Mouse (Mus musculus) fat pad, adult 2 months (tissue): ENCODE measurements at regions not wholly inside any gene's neighbourhood (a gene's known extent, or its start where the extent isn't known, plus 50 kb on each side); places are given as distances from the start of the nearest gene placed in this dataset.
"Not testable (repeated sequence)": the region's sequence is repeated elsewhere in the genome, so short reads cannot be mapped to it uniquely, and the experiment has no call there.

Source experiments
- DNase-seq: peaks from one replicate; pipeline ENCODE4 v3.0.0-alpha.2; 2011; ENCODE audit warnings: low read depth, low spot score; ENCODE audit errors: extremely low read depth

- DNase-seq, result no peak
These were observed 67.7 kb downstream of the Alg10b start for GRCm38 (mm10) chr15:90291848-90292247.

DNA sequence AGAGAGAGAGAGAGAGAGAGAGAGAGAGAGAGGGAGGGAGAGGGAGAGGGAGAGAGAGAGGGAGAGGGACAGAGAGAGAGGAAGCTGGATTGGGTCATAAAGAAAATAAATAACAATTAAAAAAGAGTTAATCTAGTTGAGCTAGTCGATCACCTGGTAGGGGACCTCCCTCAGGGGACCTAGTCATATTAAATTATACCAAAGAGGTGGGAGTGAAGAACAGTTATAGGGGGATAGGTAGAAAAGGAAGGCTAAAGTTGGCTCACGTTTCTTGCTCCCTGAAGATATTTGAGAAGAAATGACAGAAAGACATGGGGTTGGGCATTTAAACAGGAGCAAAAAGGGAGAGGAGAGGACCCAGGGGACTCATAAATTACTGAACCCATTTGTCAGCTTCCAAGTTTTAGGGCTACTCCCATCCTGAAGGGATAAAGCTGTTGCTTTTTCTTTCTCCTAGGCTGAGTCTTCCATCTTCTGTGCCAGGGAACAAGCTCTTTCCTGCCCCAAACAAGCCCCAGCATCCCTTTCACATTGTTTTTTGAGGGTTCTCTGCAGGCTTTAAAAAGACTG is 70.3 kb downstream of the Alg10b start:
- DNase-seq, result no peak

DNA sequence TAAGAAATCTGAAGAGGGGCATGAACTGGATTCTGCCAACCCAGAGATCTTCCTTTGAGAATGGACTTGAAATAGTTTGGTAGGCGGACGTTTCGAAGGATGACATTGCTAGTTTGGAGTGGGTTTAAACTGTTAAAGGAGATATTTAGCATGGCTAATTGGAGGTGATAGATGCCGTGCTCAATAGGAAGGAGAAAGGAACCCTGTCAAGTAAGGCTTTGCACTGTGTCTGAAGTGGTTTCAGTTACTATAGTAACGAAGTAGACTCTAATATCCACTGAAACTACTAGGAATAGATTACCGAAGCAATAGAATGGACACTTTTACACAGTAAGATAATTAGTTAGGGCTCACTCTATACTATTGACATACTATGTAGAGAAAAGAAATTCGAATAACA is 74.5 kb downstream of the Alg10b start:
- DNase-seq, result no peak

GRCm38 (mm10) chr15:90303393-90303792 is 79.3 kb downstream of the Alg10b start:
- no peak for DNase-seq

DNA sequence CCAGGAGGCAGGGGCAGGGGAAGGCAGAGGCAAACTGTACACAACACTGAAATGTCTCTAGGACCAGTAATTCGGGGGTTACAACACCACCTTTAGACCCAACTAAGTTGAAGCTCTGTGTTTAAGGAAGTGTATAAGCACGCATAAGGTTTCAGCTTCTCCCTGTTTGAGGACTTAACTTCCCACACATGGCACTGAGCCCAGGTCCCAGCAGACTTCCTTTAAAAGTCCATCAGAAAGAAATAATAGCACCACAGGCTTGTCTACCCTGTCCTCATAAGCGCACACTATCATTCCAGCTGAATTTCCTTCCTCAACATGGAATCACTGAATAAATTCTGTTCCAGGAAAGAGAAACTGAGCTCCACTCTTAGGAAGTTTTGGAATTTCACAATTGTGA is 80.9 kb downstream of the Alg10b start:
- no peak for DNase-seq

DNA sequence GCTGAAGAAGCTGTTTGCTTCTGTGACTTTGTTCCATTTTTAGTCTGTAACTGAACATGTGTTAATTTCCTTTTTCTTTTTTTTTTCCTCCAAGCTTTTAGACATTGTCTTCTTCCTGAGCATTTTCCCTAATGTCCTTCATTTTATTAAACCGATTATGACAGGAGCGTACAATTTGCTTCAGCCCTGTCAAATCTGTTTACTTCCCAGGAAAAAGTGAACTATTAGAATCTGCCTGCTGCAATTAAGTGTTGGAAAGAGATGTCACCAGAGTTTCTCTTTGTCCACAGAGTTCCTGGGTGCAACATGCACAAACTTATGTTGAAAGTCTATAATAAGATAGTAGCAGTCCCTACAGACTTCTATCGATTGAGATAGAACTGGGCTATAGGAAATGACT is 82.8 kb downstream of the Alg10b start:
- no peak for DNase-seq

DNA sequence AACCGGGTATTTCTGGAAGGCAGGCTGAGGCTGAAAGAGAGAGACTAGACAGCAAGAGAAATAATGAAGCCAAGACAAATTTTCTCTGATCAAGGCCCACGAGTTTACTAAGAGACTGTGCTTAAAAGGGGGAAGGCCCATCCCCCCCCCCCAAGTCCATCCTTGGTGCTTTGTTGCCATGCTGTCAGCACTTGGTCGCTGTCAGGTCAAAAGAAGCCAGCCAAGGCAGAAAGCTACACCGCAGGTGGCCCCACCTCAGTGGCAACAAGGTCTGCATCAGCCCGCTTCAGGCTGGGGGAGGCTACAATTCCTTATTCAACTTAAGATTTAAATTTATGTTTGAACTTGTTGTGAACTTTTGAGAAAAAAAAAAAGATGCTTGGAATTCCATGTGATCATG is 84.3 kb downstream of the Alg10b start:
- DNase-seq, result not testable (repeated sequence)

- no peak for DNase-seq
These were observed 84.8 kb downstream of the Alg10b start for GRCm38 (mm10) chr15:90308869-90309268.

- DNase-seq, result no peak
These were observed 85.6 kb downstream of the Alg10b start for GRCm38 (mm10) chr15:90309664-90310063.

DNA sequence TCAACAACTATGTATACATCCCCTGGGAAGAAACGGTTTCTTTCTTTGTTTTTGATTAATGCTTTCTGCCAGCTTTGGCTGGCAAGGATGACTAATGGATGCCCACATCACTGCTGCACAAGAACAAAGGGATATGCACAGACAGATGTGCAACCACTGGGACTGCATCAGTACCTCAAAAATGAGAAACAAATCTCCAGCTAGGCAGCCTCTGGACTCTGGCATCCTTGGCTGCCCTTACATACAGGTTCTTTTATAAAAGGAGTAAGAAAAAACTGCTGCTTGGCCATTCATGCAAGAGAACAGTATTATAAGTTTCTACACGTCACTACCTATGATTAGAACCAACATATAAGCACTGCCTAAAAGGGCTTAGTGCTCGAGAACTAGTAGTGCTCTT is 97.7 kb downstream of the Alg10b start:
- DNase-seq, result no peak

DNA sequence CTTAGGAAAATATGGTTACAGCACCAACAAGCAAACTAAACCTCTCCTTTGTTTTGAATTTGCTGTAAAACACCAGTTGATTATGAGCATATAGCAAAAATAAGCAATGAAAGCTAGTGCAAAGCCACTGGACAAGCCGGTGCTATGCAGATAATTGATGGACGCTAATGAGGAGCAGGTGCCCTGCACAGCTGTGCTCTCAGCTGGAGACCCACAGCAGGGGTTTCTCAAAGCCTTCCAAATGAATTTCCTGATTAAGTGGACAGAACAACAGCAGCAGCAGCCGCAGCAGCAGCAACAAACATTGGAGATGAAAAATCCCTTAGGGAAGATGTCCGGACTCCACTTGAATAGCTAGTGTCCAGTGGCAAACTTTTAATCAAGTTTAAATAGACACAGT is 109.2 kb downstream of the Alg10b start:
- no peak for DNase-seq

- DNase-seq, result no peak
These were observed 109.7 kb downstream of the Alg10b start for GRCm38 (mm10) chr15:90333766-90334165.

- no peak for DNase-seq
These were observed 110.3 kb downstream of the Alg10b start for GRCm38 (mm10) chr15:90334406-90334805.

DNA sequence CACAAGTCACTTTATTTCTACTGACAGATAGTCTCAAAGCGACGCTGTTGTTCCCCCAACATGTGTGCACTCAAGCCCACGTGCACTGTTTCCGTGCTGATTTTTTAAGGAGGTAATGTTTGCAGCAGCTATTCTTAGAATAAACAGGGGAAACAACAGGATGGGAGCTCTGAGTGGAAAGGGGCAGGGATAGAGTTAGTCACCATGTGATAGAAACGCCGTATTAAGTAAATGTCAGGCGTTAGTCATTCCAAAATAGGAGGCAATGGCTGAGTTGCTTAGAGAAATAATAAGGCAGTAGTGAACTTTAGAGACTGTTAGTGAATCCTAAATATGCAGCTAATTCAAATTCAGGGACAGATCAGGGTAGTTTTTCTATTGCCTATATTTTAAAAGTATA is 111.4 kb downstream of the Alg10b start:
- no peak for DNase-seq

GRCm38 (mm10) chr15:90340089-90340488 is 116.0 kb downstream of the Alg10b start:
- DNase-seq, result no peak

GRCm38 (mm10) chr15:90341261-90341660 is 117.2 kb downstream of the Alg10b start:
- DNase-seq, result no peak

GRCm38 (mm10) chr15:90343771-90344170 is 119.7 kb downstream of the Alg10b start:
- DNase-seq, result no peak

DNA sequence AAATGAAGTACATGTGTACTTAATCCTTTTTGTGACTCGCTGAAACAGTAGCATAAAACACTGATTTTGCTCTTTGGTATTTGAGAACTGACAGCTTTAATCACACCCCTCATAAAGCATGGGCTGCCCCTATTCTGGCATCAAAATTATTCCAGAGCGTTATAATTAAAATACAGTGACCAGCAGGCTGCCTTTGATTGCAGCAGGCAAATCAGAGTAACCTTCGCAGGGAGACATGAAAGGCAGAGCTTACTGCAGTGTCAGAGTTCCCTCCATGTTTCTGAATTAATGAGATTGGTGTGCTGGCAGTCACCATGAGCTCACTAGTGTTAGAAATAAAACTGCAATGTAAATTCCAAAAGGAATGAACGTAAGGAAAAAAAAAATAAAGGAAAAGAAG is 120.8 kb downstream of the Alg10b start:
- no peak for DNase-seq

- no peak for DNase-seq
These were observed 122.1 kb downstream of the Alg10b start for GRCm38 (mm10) chr15:90346162-90346561.

DNA sequence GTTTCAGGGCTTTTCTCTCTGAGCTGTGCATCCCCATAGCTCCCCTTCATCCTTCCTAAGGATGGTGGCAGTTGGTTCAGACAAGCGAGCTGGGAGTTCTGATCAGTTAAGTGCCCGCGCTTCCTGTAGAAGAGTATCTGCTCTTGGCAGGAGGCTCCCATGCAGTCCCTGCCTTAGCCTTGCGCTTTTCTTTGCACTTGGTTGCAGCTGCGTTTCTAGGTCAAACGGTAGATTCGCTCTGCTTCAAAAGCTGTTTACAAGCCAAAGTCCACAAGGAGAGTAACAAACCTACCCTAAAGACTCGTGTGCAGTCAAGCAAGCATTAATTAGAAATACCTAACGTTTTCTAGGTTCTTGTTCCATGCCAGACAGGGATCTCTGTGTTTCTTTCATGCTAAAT is 122.6 kb downstream of the Alg10b start:
- DNase-seq, result no peak

DNA sequence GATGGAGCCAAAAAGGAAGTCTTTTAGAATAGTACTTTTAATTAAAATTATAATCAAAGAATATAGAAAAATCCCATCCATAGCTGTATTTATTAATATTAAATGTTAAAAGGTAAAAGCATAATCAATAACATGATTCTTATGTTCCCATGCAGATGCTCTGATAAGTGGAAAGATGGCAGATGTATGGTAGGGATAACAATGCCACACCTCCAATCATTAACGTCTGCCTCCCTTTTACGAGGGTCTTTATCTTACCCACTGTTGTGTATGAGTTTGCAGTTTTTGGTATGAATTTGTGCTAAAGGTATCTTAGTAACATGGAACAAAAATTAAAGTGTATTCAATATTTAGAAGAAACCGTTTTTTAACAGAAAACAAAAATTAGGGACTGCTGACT is 127.8 kb downstream of the Alg10b start:
- no peak for DNase-seq

GRCm38 (mm10) chr15:90365656-90366055 is 141.5 kb downstream of the Alg10b start:
- no peak for DNase-seq

- no peak for DNase-seq
These were observed 153.8 kb downstream of the Alg10b start for GRCm38 (mm10) chr15:90377959-90378358.

DNA sequence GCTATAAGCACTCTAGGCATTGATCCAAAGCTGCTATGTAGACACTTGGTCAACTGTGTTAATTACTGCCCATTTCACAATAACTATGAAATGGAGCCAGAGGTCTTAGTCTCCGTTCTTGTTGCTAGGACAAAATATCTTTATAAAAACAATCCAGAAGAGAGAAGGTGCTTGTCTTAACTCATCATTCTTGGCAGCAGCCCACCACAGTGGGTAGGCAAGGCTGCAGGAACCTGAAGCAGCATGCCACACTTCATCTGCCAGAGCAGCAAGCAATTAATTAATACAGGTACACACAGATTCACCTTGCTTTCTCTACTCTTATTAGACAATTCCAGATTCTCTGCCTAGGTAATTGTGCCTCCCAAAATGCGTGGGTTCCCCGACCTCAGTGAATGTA is 172.8 kb downstream of the Alg10b start:
- DNase-seq, result peak; percentile 95
